Mouse (Mus musculus): ENCODE data around the gene Olfr514. TPM values are rescaled to one million over a fixed set of nuclear protein-coding genes. Genes with fewer than 3 reads are reported as not detected.

The Olfr514 gene
- not detected in 2 replicates for polyA plus RNA-seq (2015; fragmentation: Nextera tagmentation; extraction: Ambion mirVana)

GRCm38 (mm10) chr7:108825897-108826296 lies at the start of gene Olfr514:
Gene Olfr514 (minus strand): TSS chr7:108825997.

GRCm38 (mm10) chr7:108872279-108872678 lies 46.5 kb upstream of the Olfr514 start, which contains the start of gene Olfr517:
Gene Olfr517 (minus strand): TSS chr7:108872379.

GRCm38 (mm10) chr7:108850429-108850828 lies 24.6 kb upstream of the Olfr514 start, which contains the start of gene Olfr516:
Gene Olfr516 (minus strand): TSS chr7:108850529.

Other genes starting within 250 kb of the Olfr514 start
- gene Olfr506, start 215.2 kb downstream of the Olfr514 start, polyA plus RNA-seq (2015; fragmentation: Nextera tagmentation; extraction: Ambion mirVana) = not detected in 2 replicates
- not detected in 2 replicates for gene Olfr507, start 204.2 kb downstream of the Olfr514 start, polyA plus RNA-seq (2015; fragmentation: Nextera tagmentation; extraction: Ambion mirVana)
- gene Olfr508, start 196.0 kb downstream of the Olfr514 start, polyA plus RNA-seq (2015; fragmentation: Nextera tagmentation; extraction: Ambion mirVana) = not detected in 2 replicates
- gene Olfr509, start 174.1 kb downstream of the Olfr514 start, polyA plus RNA-seq (2015; fragmentation: Nextera tagmentation; extraction: Ambion mirVana) = not detected in 2 replicates
- gene Olfr510, start 159.6 kb downstream of the Olfr514 start, polyA plus RNA-seq (2015; fragmentation: Nextera tagmentation; extraction: Ambion mirVana) = not detected in 2 replicates
- gene Olfr512, start 112.7 kb downstream of the Olfr514 start, polyA plus RNA-seq (2015; fragmentation: Nextera tagmentation; extraction: Ambion mirVana) = not detected in 2 replicates
- not detected in 2 replicates for gene Olfr513, start 75.0 kb downstream of the Olfr514 start, polyA plus RNA-seq (2015; fragmentation: Nextera tagmentation; extraction: Ambion mirVana)
- not detected in 2 replicates for gene Olfr516, start 24.5 kb upstream of the Olfr514 start, polyA plus RNA-seq (2015; fragmentation: Nextera tagmentation; extraction: Ambion mirVana)
- gene Olfr517, start 46.4 kb upstream of the Olfr514 start, polyA plus RNA-seq (2015; fragmentation: Nextera tagmentation; extraction: Ambion mirVana) = not detected in 2 replicates
- gene Olfr518, start 59.0 kb upstream of the Olfr514 start, polyA plus RNA-seq (2015; fragmentation: Nextera tagmentation; extraction: Ambion mirVana) = not detected in 2 replicates
- gene Olfr519, start 68.4 kb upstream of the Olfr514 start, polyA plus RNA-seq (2015; fragmentation: Nextera tagmentation; extraction: Ambion mirVana) = not detected in 2 replicates
- gene Nlrp10, start 104.2 kb upstream of the Olfr514 start, polyA plus RNA-seq (2015; fragmentation: Nextera tagmentation; extraction: Ambion mirVana) = 0.03 and 0.29 TPM in 2 replicates
- 64.8 and 79.2 TPM in 2 replicates for gene Eif3f, start 108.4 kb upstream of the Olfr514 start, polyA plus RNA-seq (2015; fragmentation: Nextera tagmentation; extraction: Ambion mirVana)
- 7.3 and 17.2 TPM in 2 replicates for gene Tub, start 124.3 kb upstream of the Olfr514 start, polyA plus RNA-seq (2015; fragmentation: Nextera tagmentation; extraction: Ambion mirVana)